Mouse (Mus musculus) cerebellum, postnatal 36 days (tissue): Measurements from ENCODE around the gene Erlec1.

ENCODE experiments used
- DNase-seq, 2 experiments: peaks; one replicate each; pipeline ENCODE4 v3.0.0; 2021 to 2022; ENCODE audit warnings: mixed read lengths in 2 of 2

Erlec1 gene

DNA sequence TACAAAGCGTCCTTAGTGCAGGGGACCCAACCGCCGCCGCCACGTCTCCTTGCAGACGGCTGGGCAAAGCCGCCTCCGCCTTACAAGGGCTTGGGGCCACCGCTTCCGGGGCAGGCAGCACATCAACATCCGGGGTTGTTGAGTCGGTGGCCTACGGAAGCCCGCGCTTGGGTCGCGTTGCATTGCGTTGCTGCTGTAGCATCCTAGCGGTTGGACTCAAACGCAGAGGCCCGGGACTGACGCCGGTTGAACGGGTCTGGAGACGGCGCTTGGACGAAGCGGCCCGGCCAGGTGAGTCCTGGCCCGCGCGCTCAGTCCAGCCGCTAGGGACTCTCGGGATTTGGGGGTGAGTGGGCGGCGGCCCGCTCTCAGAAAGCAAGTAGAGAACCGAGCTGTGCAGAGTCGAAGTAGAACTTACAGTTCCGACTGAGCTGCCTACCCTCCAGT, at the start of gene Erlec1:
Gene Erlec1, minus strand, starts transcription at position 57 of the 447 bp plus-strand sequence.
- DNase-seq, result peak; percentile 89 to 91

DNA sequence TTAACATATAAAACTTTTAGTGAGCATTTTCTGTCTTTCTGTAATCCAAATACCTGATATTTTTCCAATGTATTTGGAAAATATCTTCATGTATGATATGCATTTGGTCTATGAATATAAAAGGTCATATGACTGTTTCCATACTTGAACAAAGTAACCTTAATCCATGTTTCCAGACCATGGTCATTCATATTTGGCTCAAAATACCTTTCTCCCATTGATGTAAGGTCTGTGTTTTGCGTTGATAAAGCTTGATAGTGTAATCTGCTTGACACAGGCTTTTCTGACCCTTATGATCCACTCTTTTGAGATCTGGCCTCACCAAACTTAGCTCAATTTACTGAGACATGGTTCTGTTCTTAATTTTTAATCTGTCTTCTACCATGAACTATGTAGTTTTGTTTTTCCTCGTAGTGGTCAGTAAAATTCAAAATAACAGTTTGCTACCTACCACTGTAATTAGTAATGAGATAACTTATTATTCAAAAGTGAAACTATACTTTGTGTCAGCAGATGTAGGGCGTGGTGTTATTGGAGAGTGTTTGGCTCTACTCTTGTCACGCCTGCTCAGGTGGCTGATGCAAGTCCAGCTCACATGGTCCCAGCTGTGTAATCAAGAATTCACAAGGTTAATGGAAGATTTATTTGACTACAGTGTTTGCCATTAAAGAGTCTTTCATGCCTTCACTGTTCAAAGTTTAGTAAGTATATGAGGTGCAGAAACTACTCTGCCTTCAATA, 47.2 kb upstream of the Erlec1 start:
- no peak for DNase-seq

DNA sequence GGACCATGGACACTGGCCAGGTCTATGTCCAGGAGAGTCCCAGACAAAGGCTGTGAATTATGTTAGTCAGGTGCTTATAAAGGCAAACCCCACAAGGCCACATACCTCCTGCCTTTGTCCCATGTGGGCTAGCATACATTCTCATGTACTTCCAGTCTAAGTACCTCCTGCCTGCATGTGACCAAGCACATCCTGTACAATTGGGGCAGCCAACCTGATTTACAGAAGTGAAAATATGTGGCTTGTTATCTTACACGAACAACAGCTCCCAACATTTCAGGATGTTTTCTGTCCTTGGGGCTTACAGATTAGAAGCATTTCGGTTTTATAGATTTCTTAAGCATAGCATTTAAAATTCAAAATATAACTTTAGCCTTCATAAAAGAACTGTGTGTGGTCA, 45.9 kb upstream of the Erlec1 start:
- DNase-seq, result no peak

DNA sequence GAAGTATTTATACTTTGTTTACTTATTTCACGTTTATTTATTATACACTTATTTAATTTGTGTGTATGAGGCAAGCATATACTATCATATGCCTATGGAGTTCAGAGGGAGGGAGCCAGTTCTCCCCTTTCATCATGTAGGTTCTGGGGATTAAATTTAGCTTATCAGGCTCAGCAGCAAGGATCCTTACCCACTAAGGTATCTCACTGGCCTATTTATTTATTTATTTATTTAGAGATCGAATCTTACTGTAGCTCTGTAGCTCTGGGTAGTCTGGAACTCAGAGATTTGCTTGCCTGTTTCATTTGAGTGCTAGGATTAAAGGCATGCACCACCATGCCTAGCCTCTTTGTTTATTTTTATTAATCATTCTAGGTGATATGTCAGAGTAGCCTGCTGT, 44.6 kb upstream of the Erlec1 start:
- DNase-seq, result no peak

DNA sequence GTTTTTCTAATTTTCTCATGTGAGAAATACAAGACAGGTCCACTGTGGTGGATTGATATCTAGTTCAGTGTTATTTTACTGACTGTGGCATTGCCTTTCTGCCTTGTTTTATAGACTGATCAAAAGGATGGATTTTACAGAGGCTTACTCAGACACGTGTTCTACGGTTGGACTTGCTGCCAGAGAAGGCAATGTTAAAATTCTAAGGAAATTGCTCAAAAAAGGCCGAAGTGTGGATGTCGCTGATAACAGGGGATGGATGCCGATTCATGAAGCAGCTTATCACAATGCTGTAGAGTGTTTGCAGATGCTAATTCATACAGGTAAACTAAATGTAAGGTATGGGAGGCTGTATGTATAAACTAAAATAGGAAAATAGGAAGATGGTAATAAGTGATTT, 44.1 kb upstream of the Erlec1 start:
- DNase-seq, result no peak

DNA sequence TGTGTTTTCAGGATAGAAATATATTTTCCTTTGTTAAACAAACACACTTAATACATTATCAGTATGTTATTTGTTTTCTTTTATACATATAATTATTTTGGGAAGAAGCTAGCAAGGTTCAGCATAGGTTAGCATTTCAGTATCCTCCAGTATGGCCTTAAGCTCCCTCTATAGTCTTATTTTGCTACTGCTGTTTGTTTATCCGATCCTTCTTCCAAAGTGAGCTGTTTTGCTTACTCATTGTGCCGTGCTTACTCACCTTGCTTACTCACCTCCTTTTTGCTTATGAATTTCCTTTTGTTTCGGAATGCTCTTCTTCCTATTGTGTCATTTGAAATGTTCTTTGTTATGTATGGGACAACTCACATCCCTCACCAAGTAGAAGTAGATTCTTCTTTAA, 42.5 kb upstream of the Erlec1 start:
- no peak for DNase-seq

DNA sequence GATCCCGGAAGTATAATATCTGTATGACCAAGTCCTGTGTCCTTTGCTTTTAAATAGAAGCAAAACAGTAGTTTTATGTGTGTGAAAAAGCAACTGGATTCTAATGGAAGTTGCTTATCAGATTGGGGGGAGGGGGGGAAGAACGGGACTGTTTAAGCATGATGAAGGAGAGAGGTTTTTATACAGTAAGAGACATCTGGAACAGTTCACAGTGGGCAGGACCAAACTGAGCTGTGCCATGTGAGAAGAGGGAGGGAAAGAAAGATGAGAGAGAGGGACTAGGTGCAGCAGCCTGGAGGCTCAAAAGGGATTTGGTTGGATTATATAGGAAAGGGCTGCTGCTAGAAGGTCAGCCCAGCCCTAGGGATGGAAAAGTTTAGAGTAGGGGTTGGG, 32.5 kb upstream of the Erlec1 start:
- no peak for DNase-seq

DNA sequence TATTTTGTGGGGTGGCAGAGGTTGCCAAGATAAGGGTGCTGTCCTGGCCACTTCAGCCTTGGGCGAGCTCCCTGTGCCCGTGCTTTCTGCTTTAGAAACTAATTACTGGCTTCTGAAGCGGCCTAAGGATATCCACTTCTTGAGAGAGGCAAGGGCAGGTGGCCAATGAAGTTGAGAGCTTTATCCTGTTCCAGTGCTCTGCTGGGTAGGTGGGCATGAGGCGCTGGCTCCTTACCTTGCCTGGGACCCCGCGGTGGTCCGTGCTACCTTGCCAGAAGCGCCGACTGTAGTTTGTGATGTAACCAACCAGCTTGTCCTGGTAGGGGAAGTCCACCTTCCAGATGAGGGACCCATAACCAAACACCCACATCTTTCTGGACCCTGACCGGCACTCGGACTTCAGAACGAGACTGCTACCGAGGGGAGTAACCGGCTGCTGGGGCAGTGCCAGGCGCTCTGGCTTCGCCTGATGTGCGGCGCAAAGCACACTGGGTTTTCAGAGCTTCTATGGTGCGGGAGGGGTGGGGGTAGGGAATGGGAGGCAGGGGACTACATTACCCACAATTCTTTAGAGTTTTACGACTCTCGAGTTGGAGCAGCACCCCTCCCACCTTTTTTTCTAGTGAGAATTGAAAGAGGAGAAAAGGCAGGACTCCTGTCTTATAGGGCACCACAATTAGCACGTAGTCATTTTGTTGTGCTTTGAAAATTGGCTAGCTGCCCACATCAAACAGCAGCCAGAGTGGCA, 31.9 kb upstream of the Erlec1 start, which contains the start of gene Chac2:
Gene Chac2, minus strand, starts transcription at position 474 of the 748 bp plus-strand sequence.
- DNase-seq, result peak; percentile 80 to 83

DNA sequence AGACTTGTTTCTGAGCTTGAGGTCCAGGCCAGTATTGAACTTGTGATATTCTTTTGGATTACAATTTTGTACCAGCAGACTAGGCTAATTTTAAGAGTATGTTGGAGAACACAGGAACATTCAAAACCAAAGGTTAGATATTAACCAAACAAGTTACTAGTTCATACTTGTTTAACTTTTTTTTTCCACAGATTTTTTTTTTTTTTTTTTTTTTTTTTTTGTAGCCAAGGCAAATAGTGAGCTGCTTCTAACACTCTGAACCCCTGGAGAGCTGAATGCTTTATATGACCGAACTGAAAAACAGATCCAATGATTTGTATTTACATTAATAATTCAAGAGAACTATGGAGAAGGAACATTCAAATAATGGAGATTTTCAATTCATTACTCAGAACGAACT, 31.1 kb upstream of the Erlec1 start:
- no peak for DNase-seq

DNA sequence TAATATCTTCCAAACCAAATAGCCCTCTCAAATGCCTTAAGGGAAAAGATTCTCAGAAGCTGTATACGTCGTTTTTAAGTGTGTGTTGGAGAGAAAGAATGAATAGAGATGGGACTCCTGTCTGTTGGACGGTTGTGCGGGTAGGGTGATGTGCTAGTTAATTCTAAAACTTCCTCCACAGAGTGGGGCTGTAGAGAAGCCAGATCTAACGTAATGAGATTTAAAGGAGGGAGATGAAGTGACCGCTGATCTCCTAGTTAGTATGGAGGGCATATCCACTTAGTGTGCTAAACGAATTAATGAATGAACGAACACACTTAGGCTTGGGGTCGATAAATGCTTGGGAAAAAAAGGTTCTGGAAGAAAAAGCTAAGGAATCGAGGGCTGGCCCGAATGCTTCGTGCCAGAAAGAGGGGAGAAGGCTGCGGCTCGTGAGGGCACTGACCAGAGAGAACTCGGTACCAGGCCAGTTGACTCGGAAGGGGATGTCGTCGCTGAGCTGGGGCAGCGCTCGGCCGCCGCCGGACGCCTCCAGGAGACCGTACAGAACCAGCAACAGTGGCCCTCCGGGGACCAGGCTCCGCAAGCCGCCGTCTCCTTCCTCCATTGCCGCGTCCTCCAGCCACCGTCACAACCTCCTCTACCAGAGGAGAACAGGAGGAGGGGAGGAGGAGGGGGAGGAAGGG, 523 bp downstream of the Erlec1 start:
- peak; percentile 52 to 56 for DNase-seq

DNA sequence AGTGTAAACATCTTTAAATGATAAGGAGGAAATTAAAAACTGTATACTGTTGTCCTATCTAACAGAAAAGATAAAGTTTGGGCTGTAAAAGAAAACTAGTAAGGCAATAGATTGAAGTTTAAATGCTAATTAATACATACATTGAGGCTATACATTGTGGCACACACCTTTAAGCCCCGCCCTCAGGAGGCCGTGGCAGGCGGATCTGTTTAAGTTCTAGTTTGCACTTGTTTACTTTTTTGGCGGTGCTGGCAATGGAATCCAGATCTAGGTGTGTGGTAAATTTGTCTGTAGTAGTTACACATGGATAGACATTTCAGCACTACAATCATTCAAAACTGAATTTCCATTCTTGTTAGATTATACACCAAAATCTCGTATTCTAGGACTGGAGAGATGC, 1.3 kb downstream of the Erlec1 start:
- DNase-seq, result no peak

DNA sequence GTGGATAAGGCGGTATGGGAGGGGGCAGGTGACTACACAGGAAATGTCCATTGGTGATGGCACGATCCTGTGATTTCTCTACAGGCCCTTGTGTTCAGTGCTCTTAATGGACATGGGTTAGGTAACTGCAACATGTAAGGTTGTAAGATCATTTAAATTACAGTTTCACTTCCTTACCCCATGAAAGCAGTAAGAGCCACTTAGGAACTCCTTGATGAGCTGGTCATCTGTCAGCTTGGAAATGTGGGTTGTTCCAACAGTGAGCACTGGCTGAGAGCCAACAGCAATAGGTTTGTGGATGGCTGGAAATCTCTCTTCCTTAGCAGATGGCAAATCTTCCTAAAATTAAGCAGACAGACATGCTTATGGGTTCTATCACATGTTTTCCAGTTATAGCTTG, 10.6 kb downstream of the Erlec1 start:
- peak; percentile 82 to 83 for DNase-seq

DNA sequence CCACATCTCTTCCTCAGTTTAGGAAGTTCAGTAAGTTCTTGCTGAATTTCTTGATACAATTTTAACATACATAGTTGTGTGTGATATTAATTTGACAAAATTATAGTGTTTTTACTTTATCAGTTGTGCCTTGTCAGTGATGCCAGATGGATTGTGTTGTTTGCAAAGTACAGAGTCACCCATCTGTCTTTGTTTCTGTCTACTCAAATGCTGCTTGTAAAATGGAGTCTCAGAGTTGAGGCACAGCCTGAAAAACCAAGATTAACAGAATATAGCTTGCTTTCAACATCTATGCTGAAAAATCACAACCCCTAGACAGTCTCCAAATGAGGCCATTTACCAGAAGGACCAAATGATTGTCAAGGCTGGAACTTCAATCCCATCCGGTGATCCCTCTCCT, 25.6 kb downstream of the Erlec1 start:
- no peak for DNase-seq

DNA sequence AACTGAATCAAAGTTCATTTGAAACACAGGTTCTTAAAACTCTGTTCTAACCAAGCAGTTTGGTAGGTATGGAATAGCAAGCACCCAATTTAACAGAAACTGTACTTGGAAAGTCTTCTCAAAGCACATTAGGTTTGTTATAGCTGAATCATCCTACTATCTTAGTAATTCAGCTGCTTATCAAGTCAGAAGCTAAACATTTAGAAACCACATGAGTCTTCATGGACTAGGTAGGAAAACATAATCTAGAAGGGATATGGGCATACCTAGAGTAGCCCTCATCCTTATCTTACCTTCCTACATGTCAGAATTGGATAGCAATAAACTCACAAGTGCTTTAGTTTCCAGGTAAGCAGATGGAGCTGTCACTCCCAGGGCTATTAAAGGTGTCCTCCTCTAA, 26.1 kb downstream of the Erlec1 start:
- no peak for DNase-seq

DNA sequence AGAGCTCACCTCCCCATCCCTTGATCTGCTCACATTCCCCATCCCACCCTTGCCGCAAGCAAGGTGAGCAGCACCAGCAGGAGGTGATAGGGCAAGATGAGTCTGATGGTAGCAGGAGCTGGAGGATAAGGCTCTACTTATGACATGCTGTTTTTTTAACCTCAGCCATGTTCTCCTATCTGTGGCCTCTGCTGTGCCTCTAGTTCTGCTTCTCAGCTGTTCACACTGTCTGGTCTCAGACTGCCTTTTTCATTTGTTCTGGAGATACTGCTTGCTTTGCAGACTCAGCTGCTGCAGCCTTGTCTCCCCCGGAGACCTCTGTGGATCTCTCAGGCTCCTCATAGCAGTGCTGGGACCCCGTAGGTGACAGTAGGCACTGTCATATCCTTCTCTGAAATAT, 30.9 kb downstream of the Erlec1 start:
- no peak for DNase-seq

DNA sequence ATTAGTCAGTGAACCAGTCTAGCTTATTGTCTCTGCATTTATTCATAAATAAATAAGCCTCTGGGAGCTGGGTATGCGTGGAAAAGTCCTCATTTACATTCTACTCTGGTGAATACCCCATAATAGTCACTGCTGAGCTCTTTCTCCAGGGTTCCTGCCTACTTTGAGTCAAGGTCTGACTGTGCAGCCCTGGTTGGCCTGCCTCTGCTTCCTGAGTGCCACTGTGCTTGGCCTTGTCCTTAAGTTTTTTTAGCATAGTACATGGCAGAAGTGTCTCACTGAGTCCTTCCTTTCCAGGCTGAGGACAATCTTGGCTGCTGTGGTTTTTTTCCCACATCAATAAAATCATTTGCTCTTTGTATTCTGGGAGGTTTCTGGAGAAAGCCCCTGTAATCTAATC, 33.5 kb downstream of the Erlec1 start:
- DNase-seq, result no peak

DNA sequence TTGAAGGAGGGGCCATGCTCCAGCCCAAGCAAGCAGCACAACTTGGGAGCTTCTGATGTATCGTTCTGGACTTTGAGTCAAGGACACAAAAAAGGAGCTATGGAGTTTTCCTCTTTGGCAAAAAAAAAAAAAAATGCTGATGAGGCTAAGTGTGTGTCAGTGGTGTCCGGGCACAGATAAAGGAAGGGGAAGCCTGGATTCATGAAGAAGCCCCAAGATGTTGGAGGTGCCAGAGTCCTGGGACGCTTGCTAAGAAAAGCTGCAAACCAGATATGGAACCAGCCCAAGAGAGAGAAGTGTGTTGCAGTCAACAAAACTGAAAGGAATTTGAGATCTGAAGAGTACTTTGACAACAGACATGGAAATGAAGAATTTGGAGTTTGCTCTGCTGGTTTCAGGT, 41.8 kb downstream of the Erlec1 start:
- no peak for DNase-seq

DNA sequence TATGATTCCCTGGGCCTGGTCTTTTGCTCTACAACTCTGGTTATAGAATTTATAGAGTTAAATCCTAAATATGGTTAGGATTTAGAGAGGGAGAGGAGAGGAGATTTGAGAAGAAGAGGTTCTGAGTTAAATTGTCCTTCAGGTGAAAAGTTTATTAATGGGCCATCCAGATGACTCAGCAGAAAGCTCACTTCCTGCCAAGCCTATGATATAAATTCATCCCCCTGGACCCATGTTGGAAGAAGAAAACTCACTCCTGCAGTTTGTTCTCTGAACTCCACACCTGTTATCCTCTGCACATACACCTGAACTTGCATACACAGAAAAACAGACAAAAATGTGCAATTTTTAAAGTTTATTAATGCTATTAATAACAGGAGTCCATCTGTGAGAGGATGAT, 54.8 kb downstream of the Erlec1 start:
- DNase-seq, result no peak

DNA sequence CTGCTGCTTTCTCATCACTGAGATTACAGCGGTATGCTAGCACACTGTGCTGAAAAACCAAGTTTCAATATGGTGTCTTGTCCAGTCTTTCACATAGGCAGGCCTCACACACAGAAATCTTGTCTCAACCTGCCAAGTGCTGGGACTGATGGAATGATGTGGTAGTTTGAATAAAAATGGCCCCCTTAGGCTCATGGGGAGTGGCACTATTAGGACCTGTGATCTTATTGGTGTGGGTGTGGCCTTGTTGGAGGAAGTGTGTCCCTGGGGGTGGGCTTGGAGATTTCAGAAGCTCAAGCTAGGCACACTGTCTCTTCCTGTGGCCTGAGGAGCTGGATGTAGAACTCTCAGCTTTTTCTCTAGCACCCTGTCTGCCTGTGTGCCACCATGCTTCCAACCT, 57.9 kb downstream of the Erlec1 start:
- no peak for DNase-seq

DNA sequence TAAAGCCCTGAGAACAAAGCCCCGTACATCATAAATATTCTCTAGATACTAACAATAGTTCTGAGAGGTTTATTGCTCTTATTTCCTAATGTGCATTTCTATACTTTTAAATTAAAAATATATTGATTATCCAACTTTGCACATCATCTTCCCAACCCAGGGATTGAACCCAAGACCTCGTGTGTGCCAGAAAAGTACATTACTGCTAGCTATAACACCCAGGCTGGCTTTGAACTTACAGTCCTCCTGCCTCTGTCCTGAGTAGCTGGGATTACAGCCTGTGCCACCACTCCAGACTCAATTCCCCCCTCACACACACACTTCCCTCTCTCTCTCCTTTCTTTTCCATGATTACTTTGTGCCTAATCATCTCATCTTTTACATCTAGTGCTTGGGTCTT, 66.0 kb downstream of the Erlec1 start:
- DNase-seq, result no peak

DNA sequence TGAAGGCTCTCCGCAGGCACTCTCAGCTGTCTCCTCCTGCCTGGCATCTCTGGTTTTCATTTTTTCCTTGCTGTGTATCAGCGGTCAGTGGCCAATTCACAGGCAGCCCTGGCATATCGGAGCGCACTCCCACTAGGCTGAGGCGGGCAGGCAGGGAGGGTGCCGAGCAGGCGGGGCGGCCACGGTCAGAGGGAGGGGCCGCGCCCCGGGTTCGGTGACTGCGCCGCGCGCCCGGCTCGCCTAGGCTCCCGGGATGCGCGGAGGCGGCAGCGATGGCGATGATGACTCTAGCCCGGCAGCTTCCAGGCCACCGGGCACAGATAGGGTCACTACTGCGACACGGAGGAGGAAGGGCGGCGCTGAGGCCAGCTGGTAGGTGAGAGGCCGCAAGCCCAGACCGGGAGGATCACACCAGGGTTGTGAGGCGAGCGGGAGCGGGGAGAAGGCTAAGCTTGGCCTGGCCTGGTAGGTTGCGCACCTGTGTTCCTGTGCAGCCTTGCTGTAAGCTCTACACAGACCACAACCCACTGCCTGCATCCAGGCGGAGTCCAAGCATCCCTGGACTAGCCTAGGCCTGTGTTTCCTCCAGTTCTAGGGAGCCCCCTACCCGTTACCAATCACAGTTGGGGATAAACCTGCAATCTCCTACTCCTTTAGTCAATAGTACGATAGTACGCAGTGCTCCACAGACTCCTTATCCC, 68.8 kb downstream of the Erlec1 start, which contains the start of the genes Gpr75 and Asb3:
Gene Gpr75, plus strand, starts transcription at position 188 of the 701 bp plus-strand sequence.
Gene Asb3, plus strand, starts transcription at position 246 of the 701 bp plus-strand sequence.
- DNase-seq, result peak; percentile 84 to 87
